Mouse (Mus musculus): ENCODE results near the gene Ube2h. TPM values are rescaled to one million over a fixed set of nuclear protein-coding genes. Genes with fewer than 3 reads are reported as not detected.
A peak's percentile ranks its signal among the peaks of the same experiment; 100 is the strongest.
"Not testable (repeated sequence)": the region's sequence is repeated elsewhere in the genome, so short reads cannot be mapped to it uniquely, and the experiment has no call there.

Gene Ube2h
- polyA plus RNA-seq, 1 experiment = 69.9 TPM

- H3K36me3 ChIP-seq (ENCODE audit: control insufficient read depth, insufficient read depth, low read length) = peaks cover 5% of the 10 kb centered on the region
- TF ChIP-seq POLR2A (IDR thresholded peaks at IDR 0.05; ENCODE audit: control insufficient read depth, extremely low read depth, insufficient read depth, low read length, poor library complexity) = no peak
- TF ChIP-seq CTCF (IDR thresholded peaks at IDR 0.05; ENCODE audit: borderline replicate concordance, control insufficient read depth, extremely low read depth, insufficient read depth, low read length, poor library complexity) = no peak
- no peaks in the 10 kb centered on the region for H3K27me3 ChIP-seq (ENCODE audit: control insufficient read depth, insufficient read depth, low read length)
- 88% methylated on average over 4 of the region's 4 CpGs for WGBS
- DNase-seq = no peak
- H3K4me1 ChIP-seq (replicated peaks; ENCODE audit: control insufficient read depth, insufficient read depth, low read length) = 0 out of 2 replicates have a peak, but pooled peaks cover 4% of the 10 kb centered on the region
- H3K4me3 ChIP-seq (ENCODE audit: control insufficient read depth, insufficient read depth, low read length) = no peak overlapping the region
- no peak overlapping the region for H3K27ac ChIP-seq (ENCODE audit: control insufficient read depth, insufficient read depth, low read length)
Measured at GRCm38 (mm10) chr6:30208844-30209243, 95.5 kb downstream of the Ube2h start.

GRCm38 (mm10) chr6:30205587-30206202 is 98.6 kb downstream of the Ube2h start:
- DNase-seq = peak; percentile 79
- TF ChIP-seq CTCF (IDR thresholded peaks at IDR 0.05; ENCODE audit: borderline replicate concordance, control insufficient read depth, extremely low read depth, insufficient read depth, low read length, poor library complexity) = peak; percentile 98
- TF ChIP-seq POLR2A (IDR thresholded peaks at IDR 0.05; ENCODE audit: control insufficient read depth, extremely low read depth, insufficient read depth, low read length, poor library complexity) = no peak
- Histone ChIP-seq H3K27me3 (ENCODE audit: control insufficient read depth, insufficient read depth, low read length) (no peaks in the 10 kb centered on the region), H3K4me3 (ENCODE audit: control insufficient read depth, insufficient read depth, low read length) (no peak overlapping the region), H3K27ac (ENCODE audit: control insufficient read depth, insufficient read depth, low read length) (no peak overlapping the region), H3K4me1 (replicated peaks; ENCODE audit: control insufficient read depth, insufficient read depth, low read length) (0 out of 2 replicates have a peak, but pooled peaks cover 4% of the 10 kb centered on the region), H3K36me3 (ENCODE audit: control insufficient read depth, insufficient read depth, low read length) (no peaks in the 10 kb centered on the region)
- WGBS = 8% methylated on average over 30 of the region's 30 CpGs

GRCm38 (mm10) chr6:30205180-30205538 is 99.2 kb downstream of the Ube2h start:
- H3K27me3 ChIP-seq (ENCODE audit: control insufficient read depth, insufficient read depth, low read length); H3K36me3 ChIP-seq (ENCODE audit: control insufficient read depth, insufficient read depth, low read length); H3K4me3 ChIP-seq (ENCODE audit: control insufficient read depth, insufficient read depth, low read length); H3K4me1 ChIP-seq (replicated peaks; ENCODE audit: control insufficient read depth, insufficient read depth, low read length); DNase-seq; H3K27ac ChIP-seq (ENCODE audit: control insufficient read depth, insufficient read depth, low read length): not testable (repeated sequence)
- WGBS = 59% methylated on average over 6 of the region's 6 CpGs

- WGBS = 89% methylated on average over 20 of the region's 20 CpGs
- H3K4me3 ChIP-seq (ENCODE audit: control insufficient read depth, insufficient read depth, low read length) = no peak overlapping the region
- no peak for DNase-seq
- no peaks in the 10 kb centered on the region for H3K27me3 ChIP-seq (ENCODE audit: control insufficient read depth, insufficient read depth, low read length)
- TF ChIP-seq CTCF (IDR thresholded peaks at IDR 0.05; ENCODE audit: borderline replicate concordance, control insufficient read depth, extremely low read depth, insufficient read depth, low read length, poor library complexity) (no peak), POLR2A (IDR thresholded peaks at IDR 0.05; ENCODE audit: control insufficient read depth, extremely low read depth, insufficient read depth, low read length, poor library complexity) (no peak)
- 0 out of 2 replicates have a peak, but pooled peaks cover 4% of the 10 kb centered on the region for H3K4me1 ChIP-seq (replicated peaks; ENCODE audit: control insufficient read depth, insufficient read depth, low read length)
- no peaks in the 10 kb centered on the region for H3K36me3 ChIP-seq (ENCODE audit: control insufficient read depth, insufficient read depth, low read length)
- no peak overlapping the region for H3K27ac ChIP-seq (ENCODE audit: control insufficient read depth, insufficient read depth, low read length)
Measured at GRCm38 (mm10) chr6:30204383-30205179, 99.8 kb downstream of the Ube2h start.

GRCm38 (mm10) chr6:30196143-30196542 is 108.2 kb downstream of the Ube2h start:
- 92% methylated on average over 8 of the region's 8 CpGs for WGBS
- Histone ChIP-seq H3K4me3 (ENCODE audit: control insufficient read depth, insufficient read depth, low read length) (no peak overlapping the region), H3K27ac (ENCODE audit: control insufficient read depth, insufficient read depth, low read length) (no peak overlapping the region), H3K4me1 (replicated peaks; ENCODE audit: control insufficient read depth, insufficient read depth, low read length) (no peaks in the 10 kb centered on the region), H3K27me3 (ENCODE audit: control insufficient read depth, insufficient read depth, low read length) (no peaks in the 10 kb centered on the region), H3K36me3 (ENCODE audit: control insufficient read depth, insufficient read depth, low read length) (no peaks in the 10 kb centered on the region)
- DNase-seq = no peak
- TF ChIP-seq POLR2A (IDR thresholded peaks at IDR 0.05; ENCODE audit: control insufficient read depth, extremely low read depth, insufficient read depth, low read length, poor library complexity) = no peak

- 97% methylated on average over 11 of the region's 11 CpGs for WGBS
- no peaks in the 10 kb centered on the region for H3K36me3 ChIP-seq (ENCODE audit: control insufficient read depth, insufficient read depth, low read length)
- no peak for DNase-seq
- H3K4me1 ChIP-seq (replicated peaks; ENCODE audit: control insufficient read depth, insufficient read depth, low read length) = no peaks in the 10 kb centered on the region
- TF ChIP-seq POLR2A (IDR thresholded peaks at IDR 0.05; ENCODE audit: control insufficient read depth, extremely low read depth, insufficient read depth, low read length, poor library complexity) = no peak
- no peak for TF ChIP-seq CTCF (IDR thresholded peaks at IDR 0.05; ENCODE audit: borderline replicate concordance, control insufficient read depth, extremely low read depth, insufficient read depth, low read length, poor library complexity)
- no peak overlapping the region for H3K27ac ChIP-seq (ENCODE audit: control insufficient read depth, insufficient read depth, low read length)
- H3K27me3 ChIP-seq (ENCODE audit: control insufficient read depth, insufficient read depth, low read length) = no peaks in the 10 kb centered on the region
- no peak overlapping the region for H3K4me3 ChIP-seq (ENCODE audit: control insufficient read depth, insufficient read depth, low read length)
Measured at GRCm38 (mm10) chr6:30195656-30196055, 108.7 kb downstream of the Ube2h start.

Data from thymus, adult 2 months (tissue).